Comparison of ENCODE assay signal across 28 mouse cellular contexts in genomic region chr16:96640101-96640500, GRCm38 (mm10).
DNase-seq lines count a peak whose midpoint lies in the region; ATAC-seq and TF ChIP-seq lines count a peak whose summit lies in the region.
"Had no signal": no experiment of that assay in that cellular context is flagged by ENCODE, and none has a peak within 500 bp of the region (broad histone marks: within the 10 kb centered on the region; RNA-seq: fewer than 3 reads in every experiment).

No protein-coding gene starts in this region.

- no peak overlapping the region for H3K9ac ChIP-seq in midbrain, embryonic 14.5 days (replicated peaks; ENCODE audit: low read length)
- no peak overlapping the region for H3K9ac ChIP-seq in midbrain, postnatal 0 days (replicated peaks; ENCODE audit: low read length, poor library complexity, severe bottlenecking)
- H3K9ac ChIP-seq: embryonic facial prominence, embryonic 13.5 days; forebrain, embryonic 12.5 days; forebrain, embryonic 15.5 days; hindbrain, embryonic 13.5 days had no signal

- WGBS in midbrain, embryonic 14.5 days = 60% methylated on average over 3 of the region's 3 CpGs
- 62% methylated on average over 3 of the region's 3 CpGs for WGBS in midbrain, postnatal 0 days

- no peak overlapping the region for H3K4me3 ChIP-seq in midbrain, embryonic 14.5 days (replicated peaks; ENCODE audit: low read depth, low read length)
- H3K4me3 ChIP-seq in midbrain, postnatal 0 days (ENCODE audit: low read depth, low read length) = no peak overlapping the region
- H3K4me3 ChIP-seq: embryonic facial prominence, embryonic 10.5 days; embryonic facial prominence, embryonic 13.5 days; erythroblast, embryonic 14.5 days; forebrain, embryonic 12.5 days; forebrain, embryonic 15.5 days; hindbrain, embryonic 10.5 days; hindbrain, embryonic 13.5 days had no signal

- no peak for TF ChIP-seq POLR2A in brain, embryonic 14.5 days (IDR thresholded peaks at IDR 0.05; ENCODE audit: borderline replicate concordance, extremely low read depth, insufficient read depth, insufficient read length, poor library complexity, severe bottlenecking)

- H3K27ac ChIP-seq in midbrain, embryonic 14.5 days (replicated peaks; ENCODE audit: low read depth, low read length) = peak overlapping the region; percentile 27; the same call in 1 of the 2 replicates
- H3K27ac ChIP-seq in midbrain, postnatal 0 days (ENCODE audit: low read depth, low read length) = no peak overlapping the region
- H3K27ac ChIP-seq: embryonic facial prominence, embryonic 10.5 days; embryonic facial prominence, embryonic 13.5 days; forebrain, embryonic 12.5 days; forebrain, embryonic 15.5 days; hindbrain, embryonic 10.5 days; hindbrain, embryonic 13.5 days had no signal

- H3K9me3 ChIP-seq in midbrain, embryonic 14.5 days (ENCODE audit: control insufficient read depth, low read length) = no peaks in the 10 kb centered on the region
- H3K9me3 ChIP-seq in midbrain, postnatal 0 days (ENCODE audit: low read length) = no peaks in the 10 kb centered on the region
- H3K9me3 ChIP-seq: embryonic facial prominence, embryonic 10.5 days; embryonic facial prominence, embryonic 13.5 days; forebrain, embryonic 12.5 days; forebrain, embryonic 15.5 days; hindbrain, embryonic 10.5 days; hindbrain, embryonic 13.5 days had no signal

- peak; percentile 26; the same call in 1 of the 2 replicates for ATAC-seq in megakaryocyte progenitor cell, adult 5-6 weeks (replicated peaks; ENCODE audit: poor library complexity)
- ATAC-seq in midbrain, embryonic 14.5 days (ENCODE audit: low FRiP score, low TSS enrichment) = no peak
- 0 out of 2 replicates have a peak, but pooled peaks have one; percentile 27 for ATAC-seq in midbrain, postnatal 0 days (ENCODE audit: low FRiP score)
- ATAC-seq: CD4-positive, CD25-positive, alpha-beta regulatory T cell, adult 4 months; forebrain, embryonic 15.5 days; hindbrain, embryonic 16.5 days; inflammation-experienced regulatory T-cells, adult 6 months; Patski had no signal

- TF ChIP-seq CTCF in brain, embryonic 14.5 days (IDR thresholded peaks at IDR 0.05; ENCODE audit: borderline replicate concordance, extremely low read depth, insufficient read depth, insufficient read length) = no peak
- TF ChIP-seq CTCF in midbrain, postnatal 0 days (IDR thresholded peaks at IDR 0.05) = no peak

- no peaks in the 10 kb centered on the region for H3K4me1 ChIP-seq in midbrain, embryonic 14.5 days (ENCODE audit: control insufficient read depth, insufficient read depth, low read length)
- 0 out of 2 replicates have a peak, but pooled peaks cover 2% of the 10 kb centered on the region for H3K4me1 ChIP-seq in midbrain, postnatal 0 days (ENCODE audit: insufficient read depth, low read length)
- H3K4me1 ChIP-seq: embryonic facial prominence, embryonic 10.5 days; embryonic facial prominence, embryonic 13.5 days; forebrain, embryonic 12.5 days; forebrain, embryonic 15.5 days; hindbrain, embryonic 13.5 days had no signal

- no peak overlapping the region for H3K4me2 ChIP-seq in midbrain, embryonic 14.5 days (ENCODE audit: low read length)
- H3K4me2 ChIP-seq in midbrain, postnatal 0 days (ENCODE audit: low read depth, low read length, poor library complexity, severe bottlenecking) = no peak overlapping the region
- H3K4me2 ChIP-seq: embryonic facial prominence, embryonic 13.5 days; forebrain, embryonic 12.5 days; forebrain, embryonic 15.5 days; heart, embryonic 11.5 days; hindbrain, embryonic 13.5 days had no signal

- H3K27me3 ChIP-seq in midbrain, embryonic 14.5 days (ENCODE audit: control insufficient read depth, insufficient read depth, low read length) = no peaks in the 10 kb centered on the region
- H3K27me3 ChIP-seq in midbrain, postnatal 0 days (ENCODE audit: insufficient read depth, low read length) = no peaks in the 10 kb centered on the region
- H3K27me3 ChIP-seq: embryonic facial prominence, embryonic 13.5 days; forebrain, embryonic 12.5 days; forebrain, embryonic 15.5 days had no signal

- H3K36me3 ChIP-seq in midbrain, embryonic 14.5 days (ENCODE audit: control insufficient read depth, insufficient read depth, low read length) = peaks cover 37% of the 10 kb centered on the region
- peaks cover 29% of the 10 kb centered on the region for H3K36me3 ChIP-seq in midbrain, postnatal 0 days (ENCODE audit: insufficient read depth, low read length)
- H3K36me3 ChIP-seq: embryonic facial prominence, embryonic 10.5 days; embryonic facial prominence, embryonic 13.5 days; forebrain, embryonic 12.5 days; hindbrain, embryonic 10.5 days had no signal

- peak; percentile 26 for DNase-seq in brain, embryonic 14.5 days (ENCODE audit: low read depth)
- no peak for DNase-seq in midbrain, embryonic 14.5 days
- no peak for DNase-seq in midbrain, postnatal 0 days (ENCODE audit: low spot score)
- no peak for DNase-seq in layer of hippocampus, adult 8-10 months (ENCODE audit: low spot score in 2 of 2)
- DNase-seq in MN1 (ENCODE audit: low spot score) = no peak
- DNase-seq in heart, adult 11 months = no peak
- DNase-seq: adrenal gland, postnatal 10 days; adrenal gland, postnatal 36 days; cerebellum, adult 11 months; cerebellum, adult 2 months; cerebellum, adult 9-11 months; cerebellum, postnatal 25 days; embryo, embryonic 11 days; gastrocnemius, postnatal 10 days; gastrocnemius, postnatal 36 days had no signal
